Mouse (Mus musculus) embryo, embryonic 10 days (tissue): ENCODE measurements around the gene D430019H16Rik.

Experiments used
- DNase-seq: peaks from one replicate; pipeline ENCODE4 v3.0.0-alpha.2; 2015; ENCODE audit warnings: low spot score

The D430019H16Rik gene

DNA sequence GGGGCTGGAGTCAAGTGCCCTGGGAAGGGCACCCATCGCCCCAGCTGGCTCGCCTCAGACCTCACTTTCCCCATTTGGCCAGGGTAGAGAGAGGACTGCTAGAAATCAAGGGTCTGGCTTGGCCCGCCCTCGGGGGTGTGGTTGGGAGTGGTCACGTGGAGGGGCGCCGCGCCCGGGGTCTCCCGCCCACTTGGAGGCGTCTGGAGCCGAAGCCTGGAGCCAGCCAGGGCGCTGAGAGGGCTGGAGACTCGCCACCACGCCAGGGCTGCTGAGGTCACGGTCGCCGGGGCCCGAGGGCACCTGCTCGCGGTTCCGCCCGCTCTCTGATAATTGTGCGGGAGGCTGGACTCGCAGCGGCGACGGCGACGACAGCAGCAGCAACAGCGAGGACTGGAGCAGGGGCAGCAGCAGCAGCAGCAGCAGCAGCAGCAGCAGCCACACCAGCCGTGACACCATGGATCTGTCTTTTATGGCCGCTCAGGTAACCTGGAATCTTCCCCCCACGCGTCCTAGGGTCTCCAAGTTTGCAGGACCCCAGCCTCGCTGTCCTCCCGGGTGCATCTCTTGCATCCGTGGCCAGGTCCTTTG is at the start of gene D430019H16Rik:
Gene D430019H16Rik, plus strand, starts transcription at position 187 of the 588 bp plus-strand sequence.
- DNase-seq, result peak; percentile 87

DNA sequence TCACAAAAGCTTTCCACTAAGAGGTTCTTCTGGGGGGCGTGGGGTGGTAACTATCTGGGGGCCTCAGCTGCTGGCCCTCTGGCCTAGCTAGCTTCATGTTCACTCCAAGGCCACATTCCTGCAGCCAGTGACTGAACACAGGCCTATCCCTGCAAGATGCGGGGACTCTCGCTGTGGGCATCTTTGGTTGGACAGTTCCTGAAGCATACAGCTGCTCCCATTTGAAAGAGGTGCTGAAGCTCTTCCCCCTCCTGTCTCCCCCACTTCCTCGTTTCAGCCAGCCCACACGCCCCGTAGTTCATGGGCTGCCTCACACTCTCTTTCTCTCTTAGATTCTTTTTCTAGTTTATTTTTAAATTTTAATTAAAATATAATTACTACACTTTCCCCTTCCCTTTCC is 47.6 kb upstream of the D430019H16Rik start:
- DNase-seq, result no peak

DNA sequence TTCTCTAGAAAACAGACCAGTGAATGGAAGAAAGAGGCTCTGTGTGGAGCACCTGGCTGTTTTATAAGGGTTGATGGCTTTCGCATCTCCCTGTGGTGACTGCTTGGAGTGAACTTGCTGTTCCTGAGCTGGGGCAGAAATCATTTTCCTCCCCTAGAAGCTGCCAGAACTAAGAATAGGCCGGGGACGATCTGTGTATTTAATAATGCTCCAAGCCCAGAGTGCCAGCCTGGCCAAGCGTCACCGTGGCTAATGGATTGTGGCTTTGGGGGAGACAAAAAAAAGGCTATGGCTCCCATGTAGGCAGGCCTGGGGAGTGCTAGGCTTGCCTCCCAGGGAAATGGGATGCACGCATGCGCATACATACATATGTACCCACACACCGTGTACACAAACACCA is 39.7 kb upstream of the D430019H16Rik start:
- no peak for DNase-seq

DNA sequence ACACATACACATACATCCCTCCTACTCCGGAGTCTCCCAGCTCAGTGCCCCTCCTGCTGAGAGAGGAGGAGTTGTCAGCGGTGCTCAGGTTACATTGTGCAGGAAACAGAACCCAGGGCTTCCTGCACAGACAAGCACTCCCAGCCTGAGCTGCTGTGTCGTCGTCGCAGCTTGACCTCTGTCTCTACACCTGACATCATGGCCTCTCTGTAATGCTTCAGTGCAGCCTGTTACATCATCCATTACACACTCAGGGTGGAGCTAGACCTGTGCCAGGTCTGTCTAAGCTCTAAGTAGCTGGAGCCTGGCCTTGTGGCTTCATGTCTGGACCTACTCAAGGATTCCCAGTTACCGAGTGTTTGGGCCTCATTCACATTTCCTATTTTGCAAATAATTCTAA is 33.2 kb upstream of the D430019H16Rik start:
- peak; percentile 15 for DNase-seq

DNA sequence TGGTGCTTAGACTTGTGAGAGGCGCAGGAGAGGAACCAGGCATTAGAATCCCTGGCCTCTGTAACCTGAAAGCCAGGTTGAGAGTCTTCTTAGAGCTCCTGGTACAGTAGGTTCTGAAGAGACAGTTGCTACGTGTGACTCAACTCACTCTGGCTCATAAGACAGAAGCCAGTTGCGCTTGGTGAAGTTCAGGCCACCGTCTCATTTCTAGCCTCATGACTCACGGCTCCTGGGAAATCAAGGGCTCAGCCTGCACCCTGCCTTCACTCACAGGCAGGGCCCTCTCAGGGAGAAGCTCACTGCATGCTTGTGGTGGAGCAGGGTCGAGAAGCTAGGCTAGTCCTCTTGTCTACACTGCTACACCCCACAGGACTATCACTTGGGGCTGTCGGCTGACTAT is 27.1 kb upstream of the D430019H16Rik start:
- DNase-seq, result no peak

DNA sequence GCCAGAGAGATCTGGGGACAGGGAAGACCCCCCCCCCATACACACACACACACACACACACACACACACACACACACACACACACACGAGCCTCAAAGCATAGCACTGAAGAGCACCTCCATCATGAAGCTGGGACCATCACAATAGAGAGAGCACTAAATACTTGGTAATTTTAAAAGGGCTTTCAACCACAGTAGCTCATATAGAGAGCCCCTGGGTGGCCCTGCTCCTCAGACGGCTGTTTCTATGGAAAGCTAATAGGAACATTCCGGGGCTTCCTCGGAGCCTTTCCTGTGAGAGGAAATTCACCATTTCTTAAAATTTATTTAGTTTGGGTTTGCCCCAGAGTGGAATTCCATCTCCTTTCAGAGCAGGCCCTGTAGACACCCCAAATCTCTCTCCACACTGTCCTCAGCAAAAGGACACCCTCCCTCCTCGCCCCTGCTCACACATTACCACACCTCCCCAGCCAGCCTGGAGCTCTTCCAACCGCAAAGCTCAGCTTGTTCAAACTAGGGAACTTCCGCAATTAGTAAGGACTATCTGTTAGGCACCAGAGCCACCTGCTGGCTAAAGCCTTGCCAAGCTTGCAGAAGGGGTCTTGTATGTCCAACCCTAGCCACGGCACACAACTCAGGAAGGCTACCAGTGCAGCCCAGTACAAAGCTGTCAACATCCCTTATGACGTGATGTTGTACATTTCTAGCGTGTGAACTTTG is 26.5 kb upstream of the D430019H16Rik start:
- peak; percentile 92 for DNase-seq

DNA sequence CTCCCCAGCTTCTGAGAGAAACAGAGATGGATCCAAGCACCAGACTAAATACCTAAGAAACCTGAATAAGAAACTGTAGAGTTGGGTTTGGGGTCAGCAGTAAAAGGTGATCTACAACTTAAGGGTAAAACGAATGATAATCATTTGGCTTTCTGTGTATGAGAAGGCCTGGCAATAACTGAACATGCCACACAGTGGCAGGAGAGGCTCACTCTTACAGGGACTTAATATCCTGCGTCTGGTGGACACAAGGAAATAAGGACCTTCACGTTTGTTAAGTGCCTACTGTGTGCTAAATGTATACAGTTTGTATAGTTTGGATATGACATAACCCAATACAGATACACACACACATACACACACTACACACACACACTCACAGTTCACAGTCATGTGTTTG is 21.8 kb upstream of the D430019H16Rik start:
- DNase-seq, result peak; percentile 25

DNA sequence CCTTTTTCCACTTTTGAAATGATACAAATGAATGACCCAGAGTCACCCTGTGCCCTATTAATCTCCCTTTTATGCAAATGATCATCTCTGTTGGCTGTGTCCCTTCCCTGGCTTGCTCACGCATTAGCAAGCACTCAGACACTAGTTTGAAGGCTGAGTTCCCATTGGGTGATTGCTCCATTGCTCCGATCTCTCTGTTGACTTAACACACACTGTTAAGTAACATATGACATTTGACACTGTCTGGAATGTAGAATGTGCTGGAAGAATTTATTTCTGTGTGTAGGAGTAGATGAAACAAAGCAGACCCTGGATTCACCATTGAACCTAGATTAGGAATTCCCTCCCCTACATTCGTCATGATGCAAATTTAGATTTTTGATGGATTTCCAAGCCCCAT is 20.8 kb upstream of the D430019H16Rik start:
- DNase-seq, result no peak

DNA sequence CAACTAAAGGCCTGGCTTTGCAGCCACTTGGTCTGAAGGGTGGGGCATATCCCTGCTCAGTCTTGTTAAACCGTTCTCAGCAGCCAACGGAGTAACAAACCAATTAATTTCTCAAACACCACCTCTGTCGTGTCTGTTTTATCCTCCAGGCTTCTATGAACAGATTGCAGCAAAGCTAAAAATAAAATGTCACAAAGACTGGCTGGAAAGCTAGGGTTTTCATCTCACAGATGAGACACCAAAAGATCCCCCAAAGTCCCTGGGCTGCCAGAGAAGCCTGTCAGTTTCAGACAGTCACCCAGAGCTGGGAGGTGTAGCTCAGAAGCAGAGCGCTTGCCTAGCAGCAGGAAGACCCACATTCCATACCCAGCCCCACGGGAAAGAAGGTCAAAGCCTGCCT is 15.4 kb upstream of the D430019H16Rik start:
- DNase-seq, result peak; percentile 24

DNA sequence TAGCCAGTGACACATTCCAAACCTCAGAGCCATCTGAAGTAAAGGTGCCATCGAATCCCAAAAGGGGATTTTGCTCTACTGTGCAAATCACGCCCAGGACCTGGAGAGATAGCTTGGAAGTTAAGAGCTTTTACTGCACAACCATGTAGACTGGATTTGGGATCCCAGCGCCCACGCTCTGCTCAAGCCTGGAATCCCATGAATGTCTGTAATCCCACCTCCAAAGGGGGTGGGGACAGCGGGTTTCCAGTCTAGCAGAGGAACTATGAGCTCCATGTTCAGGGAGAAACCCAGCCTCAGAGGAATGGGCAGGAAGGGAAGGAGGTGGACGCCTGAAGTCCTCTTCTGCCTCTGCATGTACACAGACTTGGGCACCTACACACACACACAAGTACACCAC is 13.7 kb upstream of the D430019H16Rik start:
- no peak for DNase-seq

DNA sequence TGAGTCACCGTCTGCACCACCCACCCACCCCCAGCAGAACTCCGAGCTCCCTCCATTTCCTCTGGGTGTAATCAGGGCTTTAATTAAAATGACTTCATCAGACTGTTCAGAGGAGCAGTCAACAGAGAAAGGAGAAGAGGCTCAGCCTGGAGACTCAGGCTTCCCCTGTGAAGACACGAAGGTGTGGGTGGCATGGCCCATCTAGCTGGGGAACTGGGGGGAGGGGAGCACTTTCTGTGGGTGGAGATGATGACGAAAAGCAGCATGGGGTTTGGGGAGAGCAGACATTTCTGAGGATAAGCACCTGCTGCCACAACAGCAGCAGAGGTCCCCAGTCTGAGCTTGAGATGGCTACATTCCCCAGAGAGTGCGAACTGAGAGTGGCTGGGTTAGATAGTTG is 10.1 kb upstream of the D430019H16Rik start:
- DNase-seq, result no peak

DNA sequence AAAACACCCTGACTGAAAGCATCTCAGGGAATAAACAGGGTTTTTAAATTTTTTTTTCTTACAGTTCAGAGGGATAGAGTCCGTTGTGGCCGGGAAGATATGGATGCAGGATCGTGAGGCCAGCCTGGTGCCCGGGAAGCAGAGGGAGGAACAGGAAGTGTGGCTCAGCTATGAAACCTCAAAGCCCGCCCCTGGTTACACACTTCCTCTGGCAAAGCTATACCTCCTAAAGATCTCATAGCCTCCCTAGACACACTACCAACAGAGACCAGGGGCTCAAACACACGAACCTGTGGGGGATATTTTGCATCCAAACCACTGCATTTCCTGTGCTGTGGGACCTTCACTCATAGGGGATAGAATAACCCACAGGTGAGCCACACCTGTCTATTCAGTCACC is 7.9 kb upstream of the D430019H16Rik start:
- DNase-seq, result no peak

DNA sequence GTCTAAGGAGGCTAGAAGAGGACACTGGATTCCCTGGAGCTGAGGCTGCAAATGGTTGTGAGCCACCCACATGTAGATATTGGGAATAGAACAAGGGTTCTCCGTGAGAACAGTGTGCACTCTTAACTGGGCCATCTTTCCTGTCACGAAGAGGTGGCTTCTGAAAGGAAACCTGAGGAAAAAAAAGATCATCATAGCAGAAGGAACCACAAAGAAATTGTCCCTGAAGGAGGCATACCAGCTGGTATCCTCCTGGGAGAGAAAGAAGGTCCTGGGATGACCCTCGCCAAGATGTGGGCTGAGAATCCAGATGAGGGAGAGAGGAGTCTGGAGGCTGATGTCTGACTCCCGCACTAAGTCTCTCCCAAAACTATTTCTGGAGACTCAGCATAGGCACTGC is 4.4 kb upstream of the D430019H16Rik start:
- DNase-seq, result no peak

DNA sequence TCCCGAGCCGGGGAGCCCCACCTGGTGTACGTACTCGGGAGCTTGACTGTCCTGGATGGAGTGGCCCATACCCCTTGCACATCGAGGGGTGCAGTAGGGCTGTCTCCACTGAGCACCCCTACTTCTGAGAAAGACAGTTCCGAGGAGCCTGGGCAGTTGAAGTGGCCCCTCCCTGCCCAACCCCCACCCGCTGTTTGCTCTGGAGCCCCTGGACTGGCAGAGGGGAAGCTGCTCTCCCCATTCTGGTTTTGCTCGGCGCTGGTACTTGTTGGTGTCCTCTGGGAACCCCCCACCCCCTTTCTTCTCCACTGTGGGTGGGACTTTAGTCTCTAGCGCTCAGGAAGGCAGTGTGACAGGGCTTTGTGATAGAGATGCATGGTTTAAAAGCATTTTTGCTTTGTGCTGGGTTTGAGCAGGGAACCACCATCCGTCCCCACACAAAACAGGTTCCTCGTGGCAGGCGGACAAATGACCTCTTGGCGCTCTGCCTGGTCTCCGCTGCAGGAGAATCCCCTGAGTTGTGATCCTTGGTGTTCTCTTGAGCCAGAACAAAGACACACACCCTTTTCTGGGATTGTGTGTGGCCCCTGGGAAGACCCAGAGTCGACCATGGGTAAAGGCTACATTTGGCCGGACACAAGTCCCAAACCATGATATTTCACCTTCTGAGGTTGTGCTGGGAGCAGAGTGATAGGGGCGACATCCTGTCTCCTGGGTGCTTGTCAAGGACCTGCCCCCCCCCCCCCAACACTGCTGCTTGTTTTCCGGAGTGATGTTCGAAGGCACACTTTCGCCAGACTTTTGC is 804 bp downstream of the D430019H16Rik start:
- DNase-seq, result no peak

DNA sequence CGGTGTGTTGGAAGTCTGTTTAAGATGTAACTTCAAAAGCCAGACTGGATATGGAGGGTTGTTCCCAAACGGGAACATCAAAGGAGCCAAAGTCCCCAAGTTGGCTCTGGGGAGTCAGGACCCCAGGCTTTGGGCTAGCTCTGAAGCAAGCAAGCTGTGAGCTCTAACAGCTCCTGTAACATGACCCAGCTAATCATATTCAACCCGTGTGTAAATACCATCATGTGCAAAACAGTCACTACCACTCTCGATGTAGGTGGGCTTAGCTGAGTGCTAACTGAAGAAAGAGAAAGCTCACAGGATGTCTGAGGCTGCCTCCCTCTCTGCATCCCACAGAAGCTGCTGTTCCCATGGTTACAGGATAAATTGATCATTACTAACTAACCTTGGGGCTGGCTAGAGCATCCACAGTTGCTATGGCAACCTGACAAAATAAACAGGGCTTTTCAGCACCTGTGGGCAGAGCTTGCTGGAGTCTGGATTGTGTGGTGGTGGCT is 1.5 kb downstream of the D430019H16Rik start:
- DNase-seq, result peak; percentile 77

DNA sequence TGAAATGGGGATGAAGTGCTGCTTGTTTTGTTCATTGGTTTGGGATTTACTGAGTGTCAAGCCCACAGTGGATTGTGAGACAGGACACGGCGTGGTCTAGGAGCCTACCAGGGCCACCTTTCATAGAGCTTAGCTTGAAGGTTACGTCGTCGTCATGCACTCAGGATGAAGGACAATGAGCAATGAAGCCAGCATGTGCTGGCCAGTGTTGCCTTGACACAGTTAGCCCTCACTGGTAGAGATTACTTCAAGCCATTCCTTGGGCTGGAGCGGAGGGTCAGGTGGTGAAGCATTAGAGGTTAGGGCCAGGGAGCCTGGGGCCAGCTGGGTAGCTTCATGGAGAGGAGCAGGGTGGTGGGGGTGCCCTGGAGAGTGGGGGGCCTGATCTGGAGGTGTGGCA is 5.1 kb downstream of the D430019H16Rik start:
- no peak for DNase-seq

DNA sequence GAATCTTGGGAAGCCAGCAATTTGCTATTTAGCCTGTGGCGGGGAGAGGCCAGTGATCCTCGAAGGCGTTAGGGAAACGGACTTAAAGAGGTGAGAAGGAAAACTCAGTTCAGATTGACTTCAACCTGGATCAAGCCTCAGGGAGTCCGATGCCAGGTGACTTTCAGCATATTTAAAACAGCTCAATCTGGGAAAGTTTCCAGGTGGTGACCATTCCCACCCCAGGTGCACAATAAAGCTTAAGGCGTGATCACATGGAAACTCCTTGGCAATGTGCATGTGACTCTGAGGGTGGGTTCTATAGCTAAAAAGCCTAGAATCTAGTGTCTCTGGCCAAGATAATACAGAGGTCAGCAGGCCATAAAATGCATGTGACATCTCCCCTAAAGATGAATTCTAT is 7.4 kb downstream of the D430019H16Rik start:
- no peak for DNase-seq

DNA sequence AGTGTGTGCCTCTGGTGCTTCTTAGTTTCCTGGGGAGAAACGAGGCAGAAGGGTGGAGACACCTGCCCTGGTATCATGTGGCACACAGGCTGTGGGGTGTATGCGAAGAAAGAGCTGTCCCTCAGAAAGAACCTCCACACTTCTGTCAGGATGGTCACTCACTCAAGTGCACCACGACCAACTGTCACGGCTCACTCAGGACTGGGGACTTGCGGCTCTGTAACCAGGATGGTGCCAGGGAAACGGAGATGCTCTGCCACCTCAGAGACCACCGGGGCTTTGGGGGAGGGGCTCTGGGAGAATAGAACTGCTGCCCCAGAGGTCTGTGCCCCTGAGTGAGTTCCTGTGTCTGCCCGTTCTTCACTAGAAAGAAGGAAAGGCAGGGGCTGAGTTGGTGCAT is 15.4 kb downstream of the D430019H16Rik start:
- DNase-seq, result no peak

DNA sequence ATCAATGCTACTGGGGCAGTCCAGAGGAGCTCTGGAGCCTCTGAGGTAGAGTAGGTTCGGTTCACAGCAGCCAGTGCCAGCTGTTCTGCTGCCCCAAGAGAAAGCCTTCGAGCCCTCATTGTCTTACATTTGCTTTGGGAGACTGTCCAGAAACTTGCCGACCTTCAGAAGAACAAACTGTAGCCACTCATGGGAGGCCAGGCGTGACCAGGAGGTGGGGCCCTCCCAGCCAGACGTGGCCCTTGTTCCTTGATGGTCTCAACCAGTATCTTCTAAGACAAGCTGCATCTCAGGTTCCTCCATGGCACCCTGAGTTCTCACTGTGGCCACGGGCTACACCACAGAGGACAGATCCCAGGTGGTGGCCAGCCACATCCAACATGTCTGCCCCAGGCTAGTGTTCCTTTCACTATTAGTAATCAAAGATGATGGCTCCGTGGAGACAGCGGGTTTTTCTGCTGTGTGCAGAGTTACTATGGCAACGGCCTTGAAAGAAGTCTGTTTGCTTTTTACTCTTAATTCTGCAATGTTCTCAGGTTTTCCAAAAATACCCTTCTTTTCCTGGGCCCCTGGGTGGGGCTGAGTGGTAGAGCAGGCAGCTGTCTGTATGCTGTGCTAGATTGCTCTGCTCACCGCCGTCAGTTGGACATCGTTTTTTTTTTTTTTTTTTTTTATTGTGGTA is 21.7 kb downstream of the D430019H16Rik start:
- no peak for DNase-seq

DNA sequence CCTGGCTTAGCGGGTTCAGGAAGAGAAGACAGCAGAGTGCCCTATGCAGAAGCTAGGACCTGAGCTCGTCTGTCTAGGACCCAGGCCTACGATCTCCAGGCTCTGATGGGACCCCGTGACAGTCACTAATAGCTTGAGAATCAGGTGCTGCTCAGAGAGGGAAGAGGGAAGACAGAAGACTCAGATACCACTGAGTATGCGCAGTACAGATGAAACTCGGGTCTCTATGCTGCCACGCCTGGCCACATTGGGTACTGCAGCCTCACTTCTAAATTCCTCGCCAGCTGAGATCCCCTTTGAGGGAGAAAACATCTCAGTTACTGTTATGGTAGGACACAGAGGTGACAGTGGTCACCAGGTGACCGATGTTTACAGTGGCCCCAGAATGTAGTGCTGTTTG is 22.8 kb downstream of the D430019H16Rik start:
- peak; percentile 79 for DNase-seq

DNA sequence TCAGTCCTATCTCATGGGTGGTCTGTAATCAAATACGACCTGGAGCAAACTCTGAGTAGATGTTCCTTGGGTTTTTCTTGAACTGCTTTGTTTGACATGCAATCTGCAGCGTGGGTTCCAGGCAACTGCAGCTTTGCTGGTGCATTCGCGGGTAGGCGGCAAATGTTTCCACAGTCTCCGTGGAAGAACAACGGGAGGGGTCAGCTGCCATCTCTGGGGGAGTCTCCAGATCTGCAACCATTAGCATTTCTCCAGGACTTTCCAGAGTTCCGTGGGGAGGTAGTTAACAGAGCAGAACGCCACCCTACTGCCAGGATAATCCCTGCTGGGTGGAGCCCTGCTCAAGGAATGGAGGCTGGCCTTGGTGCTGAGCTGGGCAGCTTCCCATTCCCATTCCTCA is 23.3 kb downstream of the D430019H16Rik start:
- no peak for DNase-seq

DNA sequence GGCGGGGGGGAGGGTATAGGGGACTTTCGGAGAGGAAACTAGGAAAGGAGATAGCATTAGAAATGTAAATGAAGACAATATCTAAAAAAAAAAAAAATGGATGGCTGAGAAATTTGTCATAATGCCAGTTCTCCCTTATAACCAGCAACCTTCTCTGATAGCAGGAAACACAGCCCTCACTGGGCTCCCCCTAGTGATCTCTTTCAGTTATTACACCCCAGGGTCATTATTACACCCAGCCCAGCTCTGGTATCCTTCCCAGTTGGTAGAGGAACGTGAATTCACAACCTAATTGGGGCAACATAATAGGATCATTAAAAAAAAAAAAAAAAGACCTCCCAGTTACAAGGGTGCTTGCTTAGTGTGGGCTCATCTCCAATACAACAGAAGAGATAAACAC is 29.8 kb downstream of the D430019H16Rik start:
- DNase-seq, result peak; percentile 48
